Mouse (Mus musculus) ES-E14 (cell line): Measurements from ENCODE around the gene Chsy1.

Experiments
- CHD2 ChIP-seq: IDR thresholded peaks from 2 replicates; pipeline ENCODE4 v1.6.1; 2014; ENCODE audit warnings: mild to moderate bottlenecking, low read depth, low read length, inconsistent platforms
- ZC3H11A ChIP-seq: IDR thresholded peaks from 2 replicates; pipeline ENCODE4 v1.6.1; 2012; ENCODE audit warnings: low read depth, mild to moderate bottlenecking, inconsistent platforms, low read length, borderline replicate concordance

DNA sequence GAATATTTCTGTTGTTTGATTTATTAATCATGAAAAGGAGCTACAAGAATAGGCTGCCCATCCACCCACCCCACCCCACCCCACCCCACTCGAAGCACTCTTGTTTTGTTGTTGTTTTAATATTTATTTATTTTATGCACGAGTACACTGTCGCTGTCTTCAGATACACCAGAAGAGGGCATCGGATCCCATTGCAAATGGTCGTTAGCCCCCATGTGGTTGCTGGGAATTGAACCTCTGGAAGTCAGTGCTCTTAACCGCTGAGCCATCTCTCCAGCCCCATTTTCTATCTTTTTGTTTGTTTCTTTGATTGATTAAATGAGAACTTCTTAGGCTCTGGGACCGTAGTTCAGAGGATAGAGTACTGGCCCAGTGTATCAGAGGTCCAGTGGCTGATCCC lies 1.4 kb upstream of the Chsy1 start:
- TF ChIP-seq ZC3H11A, result no peak
- no peak for TF ChIP-seq CHD2
